Mouse (Mus musculus): ENCODE results near the gene Peli2. TPM values are rescaled to one million over a fixed set of nuclear protein-coding genes. Genes with fewer than 3 reads are reported as not detected.

Peli2 gene
- polyA plus RNA-seq (2014; fragmentation: Illumina TruSeq; extraction: RNeasy Lipid Tissue Mini Kit (QIAGEN cat#74804); ENCODE audit: low read depth, low replicate concordance) = 9.9 TPM

GRCm38 (mm10) chr14:48120752-48121528 is at the start of gene Peli2:
TSS of gene Peli2 (plus strand) at chr14:48120823.

Data from liver, adult 10 weeks (tissue).